Mouse (Mus musculus) left cerebral cortex, adult 6 months (tissue): ENCODE measurements around the gene Sdk1. TPM values are rescaled to one million over a fixed set of nuclear protein-coding genes. Genes with fewer than 3 reads are reported as not detected.

Experiments
- long read RNA-seq, 2 experiments: library from polyadenylated mRNA; unstranded; transcript quantifications; one replicate each; pipeline ENCODE4 v2.0.0; 2019 to 2020
- polyA plus RNA-seq: library from polyadenylated mRNA; unstranded; fragments of <200 nt; fragmentation: Nextera tagmentation; gene quantifications from 2 replicates; pipeline ENCODE4 v1.2.3, GENCODE M21; 2021

Gene Sdk1
- polyA plus RNA-seq = 0.25 and 0.28 TPM in 2 replicates
- long read RNA-seq, experiment 1, partial matches to known transcripts = 1 of 3 reads
- long read RNA-seq, experiment 1, other reads (novel, unspliced or antisense) = 2 of 3 reads
- long read RNA-seq, experiment 2, partial matches to known transcripts = 1 of 5 reads
- long read RNA-seq, experiment 2, other reads (novel, unspliced or antisense) = 4 of 5 reads

GRCm38 (mm10) chr5:141240841-141241543, at the start of gene Sdk1:
Gene Sdk1 (plus strand): TSS chr5:141241490.

Other genes starting within 250 kb of the Sdk1 start
- 0.13 TPM in 1 of 2 replicates, not detected in the other for gene Card11, start 240.9 kb upstream of the Sdk1 start, polyA plus RNA-seq